Comparison of ENCODE assay signal across 8 mouse cellular contexts in genomic region chr6:37463517-37464482, GRCm38 (mm10). TPM values are rescaled to one million over a fixed set of nuclear protein-coding genes. Genes with fewer than 3 reads are reported as not detected.
DNase-seq lines count a peak whose midpoint lies in the region; ATAC-seq and TF ChIP-seq lines count a peak whose summit lies in the region.
"Not testable (repeated sequence)": the region's sequence is repeated elsewhere in the genome, so short reads cannot be mapped to it uniquely, and the experiment has no call there.

No protein-coding gene starts in this region.

- H3K4me1 ChIP-seq in forebrain, embryonic 12.5 days; heart, embryonic 16.5 days (ENCODE audit: control insufficient read depth, insufficient read depth, low read length); kidney, embryonic 15.5 days; midbrain, embryonic 13.5 days (replicated peaks); small intestine, adult 2 months (ENCODE audit: control insufficient read depth, insufficient read depth, insufficient read length, low read length): not testable (repeated sequence)

- DNase-seq in CD4-positive helper T cell, adult 2 months (ENCODE audit: low read depth, low spot score) = peak; percentile 92
- peak; percentile 63 for DNase-seq in liver

- H3K27me3 ChIP-seq in forebrain, embryonic 12.5 days; heart, embryonic 16.5 days (ENCODE audit: control insufficient read depth, insufficient read depth, low read length); kidney, embryonic 15.5 days; midbrain, embryonic 13.5 days; small intestine, adult 2 months (ENCODE audit: control insufficient read depth, insufficient read depth, low read length): not testable (repeated sequence)

- WGBS in forebrain, embryonic 12.5 days = 0% methylated on average over 7 of the region's 25 CpGs
- 0% methylated on average over 6 of the region's 25 CpGs for WGBS in heart, embryonic 16.5 days
- 0% methylated on average over 6 of the region's 25 CpGs for WGBS in kidney, embryonic 15.5 days
- WGBS in midbrain, embryonic 13.5 days = under 1% methylated on average over 7 of the region's 25 CpGs
- 2% methylated on average over 7 of the region's 25 CpGs for WGBS in small intestine, adult 2 months

- H3K9me3 ChIP-seq in forebrain, embryonic 12.5 days; heart, embryonic 16.5 days (replicated peaks; ENCODE audit: control insufficient read depth, low read length); kidney, embryonic 15.5 days (replicated peaks); midbrain, embryonic 13.5 days: not testable (repeated sequence)

- H3K27ac ChIP-seq in forebrain, embryonic 12.5 days; midbrain, embryonic 13.5 days: not testable (repeated sequence)
- H3K27ac ChIP-seq in heart, embryonic 16.5 days (ENCODE audit: low read length) = peak overlapping the region; percentile 68
- peak overlapping the region; percentile 37 for H3K27ac ChIP-seq in kidney, embryonic 15.5 days
- peak overlapping the region; percentile 9; the same call in 1 of the 2 replicates for H3K27ac ChIP-seq in small intestine, adult 2 months (ENCODE audit: insufficient read depth, low read depth, low read length)

- not testable (repeated sequence) for TF ChIP-seq CTCF in small intestine, adult 2 months (IDR thresholded peaks at IDR 0.05; ENCODE audit: extremely low read depth, insufficient read length, insufficient replicate concordance, low read depth, low read length)

- ATAC-seq in cerebellum, adult (ENCODE audit: insufficient number of reproducible peaks, low FRiP score, low TSS enrichment) = peak; percentile 99
- peak; percentile 93 for ATAC-seq in forebrain, embryonic 12.5 days (ENCODE audit: low FRiP score)
- peak; percentile 95 for ATAC-seq in heart, embryonic 16.5 days (replicated peaks; ENCODE audit: extremely low read depth, insufficient read depth, low FRiP score)
- peak; percentile 96 for ATAC-seq in kidney, embryonic 15.5 days (replicated peaks; ENCODE audit: low FRiP score)
- peak; percentile 98 for ATAC-seq in midbrain, embryonic 13.5 days

- H3K4me2 ChIP-seq in forebrain, embryonic 12.5 days = peak overlapping the region; percentile 47
- peak overlapping the region; percentile 70 for H3K4me2 ChIP-seq in heart, embryonic 16.5 days (ENCODE audit: low read depth, low read length)
- peak overlapping the region; percentile 56 for H3K4me2 ChIP-seq in kidney, embryonic 15.5 days
- H3K4me2 ChIP-seq in midbrain, embryonic 13.5 days (replicated peaks) = peak overlapping the region; percentile 55

- H3K9ac ChIP-seq in forebrain, embryonic 12.5 days; kidney, embryonic 15.5 days; midbrain, embryonic 13.5 days (replicated peaks): not testable (repeated sequence)
- H3K9ac ChIP-seq in heart, embryonic 16.5 days (ENCODE audit: low read length) = peak overlapping the region; percentile 38; the same call in 1 of the 2 replicates

- H3K36me3 ChIP-seq in forebrain, embryonic 12.5 days (replicated peaks); heart, embryonic 16.5 days (ENCODE audit: control insufficient read depth, insufficient read depth); kidney, embryonic 15.5 days; midbrain, embryonic 13.5 days; small intestine, adult 2 months (ENCODE audit: control insufficient read depth, insufficient read depth, low read length): not testable (repeated sequence)

- H3K4me3 ChIP-seq in forebrain, embryonic 12.5 days (replicated peaks) = peak overlapping the region; percentile 36
- H3K4me3 ChIP-seq in heart, embryonic 16.5 days (ENCODE audit: low read length) = peak overlapping the region; percentile 58
- peak overlapping the region; percentile 46 for H3K4me3 ChIP-seq in kidney, embryonic 15.5 days (replicated peaks)
- peak overlapping the region; percentile 39 for H3K4me3 ChIP-seq in midbrain, embryonic 13.5 days (replicated peaks)
- H3K4me3 ChIP-seq in small intestine, adult 2 months (ENCODE audit: low read depth, low read length) = peak overlapping the region; percentile 56; the same call in 1 of the 2 replicates

- TF ChIP-seq POLR2A in small intestine, adult 2 months (IDR thresholded peaks at IDR 0.05; ENCODE audit: low read depth, low read length) = not testable (repeated sequence)

RNA-seq across cellular contexts. Expression of gene Creb3l2, which starts 21.9 kb away (rescaled TPM):
- 5.5 and 5.7 TPM in 2 replicates for polyA plus RNA-seq in forebrain, embryonic 12.5 days (2016; fragmentation: Nextera tagmentation; extraction: Ambion mirVana)
- 28.0 and 28.2 TPM in 2 replicates for polyA plus RNA-seq in heart, embryonic 16.5 days (2015; fragmentation: Nextera tagmentation; extraction: Ambion mirVana)
- 31.1 and 31.4 TPM in 2 replicates for polyA plus RNA-seq in kidney, embryonic 15.5 days (2015; fragmentation: Nextera tagmentation; extraction: Ambion mirVana)
- polyA plus RNA-seq in midbrain, embryonic 13.5 days (2015; fragmentation: Nextera tagmentation; extraction: Ambion mirVana) = 2.6 and 3.3 TPM in 2 replicates
- 8.8 and 30.5 TPM in 2 replicates for polyA plus RNA-seq in small intestine, adult 2 months (2012; rRNA removed)
